Mouse (Mus musculus) intestine, postnatal 0 days (tissue): ENCODE data around the gene Zfp524. TPM values are rescaled to one million over a fixed set of nuclear protein-coding genes. Genes with fewer than 3 reads are reported as not detected.

ENCODE experiments used
- ATAC-seq: fragments of 200-750 bp; cut with Nextera tagmentation; 2 replicates; pipeline ENCODE4 v1.8.0; 2017; ENCODE audit warnings: mild to moderate bottlenecking, moderate TSS enrichment, moderate library complexity
- H3K27ac ChIP-seq: fragments of 300-500 bp; sonication (generic); 2 replicates; pipeline ENCODE4 v1.5.1; 2014; ENCODE audit warnings: mild to moderate bottlenecking, low read depth, low read length, moderate library complexity
- H3K27me3 ChIP-seq: fragments of 300-500 bp; sonication (generic); replicated peaks from 2 replicates; pipeline ENCODE4 v1.6.1; 2014; ENCODE audit warnings: low read length, mixed read lengths; ENCODE audit not compliant: control insufficient read depth, insufficient read depth
- H3K36me3 ChIP-seq: fragments of 300-500 bp; sonication (generic); 2 replicates; pipeline ENCODE4 v1.6.1; 2014; ENCODE audit warnings: mild to moderate bottlenecking, moderate library complexity; ENCODE audit not compliant: control insufficient read depth, insufficient read depth
- H3K4me1 ChIP-seq: fragments of 300-500 bp; sonication (generic); replicated peaks from 2 replicates; pipeline ENCODE4 v1.6.1; 2014; ENCODE audit warnings: antibody characterized with exemption, low read length, mixed read lengths; ENCODE audit not compliant: control insufficient read depth, insufficient read depth
- H3K4me2 ChIP-seq: fragments of 300-500 bp; sonication (generic); replicated peaks from 2 replicates; pipeline ENCODE4 v1.6.1; 2014; ENCODE audit warnings: low read depth, mild to moderate bottlenecking, moderate library complexity
- H3K4me3 ChIP-seq: fragments of 300-500 bp; sonication (generic); 2 replicates; pipeline ENCODE4 v1.5.1; 2014; ENCODE audit warnings: low read depth, low read length
- H3K9ac ChIP-seq: fragments of 300-500 bp; sonication (generic); 2 replicates; pipeline ENCODE4 v1.6.1; 2014; ENCODE audit warnings: mild to moderate bottlenecking, low read depth, low read length
- H3K9me3 ChIP-seq: fragments of 300-500 bp; sonication (generic); 2 replicates; pipeline ENCODE4 v1.6.1; 2016; ENCODE audit warnings: mixed run types; ENCODE audit not compliant: control insufficient read depth
- CTCF ChIP-seq: sonication (generic); IDR thresholded peaks from 2 replicates; pipeline ENCODE4 v1.5.1; 2016; ENCODE audit warnings: low read depth, mild to moderate bottlenecking, control low read depth, antibody characterized with exemption, moderate library complexity
- WGBS: fragments of 180-500 bp; shearing (Covaris S2); extraction: QIAGEN DNeasy Blood & Tissue Kit; methylation state at CpG from one replicate; pipeline ENCODE4 v1.1.7; 2014; 5-methylcytosine and 5-hydroxymethylcytosine counted together
- polyA plus RNA-seq: library from polyadenylated mRNA; unstranded; fragments of >200 nt; fragmentation: Nextera tagmentation; extraction: Ambion mirVana; gene quantifications from 2 replicates; pipeline ENCODE4 v1.2.1, GENCODE M21; 2015

The Zfp524 gene
- polyA plus RNA-seq, 1 experiment from 2014 or later, result 21.9 TPM

DNA sequence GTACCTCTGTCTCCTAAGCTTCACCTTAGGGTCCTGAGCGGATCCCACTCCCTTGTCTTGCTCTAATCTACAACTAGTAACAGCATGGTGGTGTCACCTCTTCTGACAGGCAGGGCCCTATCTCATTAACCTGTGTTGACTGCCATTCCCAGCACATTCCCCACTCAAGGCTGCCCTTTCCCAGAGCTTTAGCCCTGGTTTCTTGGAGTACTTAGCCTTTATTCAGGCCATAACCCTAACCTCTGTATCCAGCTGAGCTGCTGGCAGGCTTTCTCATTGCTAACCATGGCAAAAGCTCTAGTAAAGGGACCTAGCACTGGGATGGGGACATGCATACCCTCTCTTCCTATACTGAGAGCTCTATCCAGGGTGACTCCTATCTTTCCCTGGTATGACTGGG is 44.4 kb downstream of the Zfp524 start:
- no peak for ATAC-seq
- no peak for TF ChIP-seq CTCF
- Histone ChIP-seq H3K27ac (no peak overlapping the region), H3K36me3 (no peaks in the 10 kb centered on the region), H3K27me3 (peaks cover 43% of the 10 kb centered on the region), H3K9me3 (no peaks in the 10 kb centered on the region), H3K4me2 (no peak overlapping the region), H3K4me1 (no peaks in the 10 kb centered on the region), H3K9ac (no peak overlapping the region), H3K4me3 (no peak overlapping the region)
- 97% methylated on average over 1 of the region's 1 CpGs for WGBS

DNA sequence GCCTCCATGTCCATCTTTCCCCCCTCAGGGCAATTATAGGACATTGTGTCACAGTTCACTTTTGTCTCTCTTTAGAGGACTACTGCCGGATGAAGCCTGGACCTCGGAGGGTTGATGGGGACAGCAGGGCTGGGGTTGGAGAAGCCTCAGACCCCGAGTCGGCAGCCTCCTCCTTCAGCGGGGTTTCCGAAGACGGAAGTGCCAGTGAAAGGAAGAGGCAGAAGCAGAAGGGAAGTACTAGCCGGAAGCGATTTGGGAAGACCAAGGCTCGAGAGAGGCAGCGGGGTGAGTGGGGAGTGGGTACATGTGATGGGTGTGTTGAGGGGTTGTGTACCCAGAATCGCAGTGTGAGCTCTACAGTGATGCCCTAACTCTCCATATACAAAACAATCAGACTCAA is 45.2 kb downstream of the Zfp524 start:
- Histone ChIP-seq H3K9ac (no peak overlapping the region), H3K27me3 (peaks cover 35% of the 10 kb centered on the region), H3K4me3 (no peak overlapping the region), H3K4me2 (no peak overlapping the region), H3K4me1 (no peaks in the 10 kb centered on the region), H3K9me3 (no peaks in the 10 kb centered on the region), H3K36me3 (no peaks in the 10 kb centered on the region), H3K27ac (no peak overlapping the region)
- no peak for TF ChIP-seq CTCF
- WGBS, result 95% methylated on average over 12 of the region's 12 CpGs
- ATAC-seq, result no peak

GRCm38 (mm10) chr7:5060239-5060731 is 46.1 kb downstream of the Zfp524 start:
- WGBS, result 2% methylated on average over 27 of the region's 27 CpGs
- peak overlapping the region; percentile 71 for H3K4me3 ChIP-seq
- H3K9me3 ChIP-seq, result no peaks in the 10 kb centered on the region
- H3K9ac ChIP-seq, result peak overlapping the region; percentile 92
- H3K36me3 ChIP-seq, result no peaks in the 10 kb centered on the region
- H3K27ac ChIP-seq, result peak overlapping the region; percentile 99
- peak overlapping the region; percentile 99 for H3K4me2 ChIP-seq
- peak; percentile 86 for TF ChIP-seq CTCF
- H3K27me3 ChIP-seq, result peaks cover 27% of the 10 kb centered on the region
- ATAC-seq, result no peak
- no peaks in the 10 kb centered on the region for H3K4me1 ChIP-seq

DNA sequence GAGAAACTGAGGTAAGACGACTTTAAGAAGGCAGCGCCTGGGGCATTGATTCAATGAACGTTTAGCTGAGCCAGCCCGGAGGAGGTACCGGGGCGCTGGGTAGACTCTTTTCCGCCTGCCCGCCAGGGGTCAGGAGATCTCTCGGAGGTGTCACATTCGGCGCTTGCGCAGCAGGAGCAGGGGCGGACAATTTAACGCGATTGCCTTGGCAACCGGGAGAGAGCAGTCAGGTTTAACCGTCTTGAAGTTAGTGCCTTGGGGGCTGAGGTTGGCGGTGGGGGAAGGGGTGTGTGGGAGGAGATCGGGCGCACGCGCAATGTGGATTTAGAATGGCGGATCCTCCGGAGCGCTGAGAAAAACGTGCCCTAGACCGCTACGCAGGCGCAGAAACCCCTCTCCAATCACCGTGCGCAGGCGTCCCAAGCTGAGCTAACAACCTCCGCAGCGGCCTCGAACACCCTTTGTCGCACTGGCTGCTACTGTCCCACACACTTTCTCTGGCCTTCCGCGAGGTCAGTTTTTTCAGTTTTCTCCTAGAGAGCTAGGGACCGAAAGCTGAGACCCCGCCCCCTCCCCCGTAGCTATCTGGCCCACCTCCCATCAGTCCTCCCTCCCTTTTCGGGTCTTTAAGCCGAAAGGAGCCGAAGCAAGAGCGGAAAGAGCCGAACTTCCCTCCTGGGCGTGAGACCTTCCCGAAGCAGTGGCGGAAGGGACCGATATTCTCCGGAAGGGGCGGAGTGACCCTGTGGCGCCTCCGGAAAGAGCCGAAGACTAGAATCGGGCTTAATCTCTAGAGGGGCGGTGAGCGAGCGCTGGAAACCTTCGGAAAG is 46.9 kb downstream of the Zfp524 start:
- H3K4me3 ChIP-seq, result peak overlapping the region; percentile 71
- peak overlapping the region; percentile 99 for H3K27ac ChIP-seq
- no peaks in the 10 kb centered on the region; the same call in 1 of the 2 replicates for H3K36me3 ChIP-seq
- H3K9me3 ChIP-seq, result no peaks in the 10 kb centered on the region
- peak; percentile 90 for ATAC-seq
- peak; percentile 85 for TF ChIP-seq CTCF
- WGBS, result 0% methylated on average over 60 of the region's 60 CpGs
- H3K9ac ChIP-seq, result peak overlapping the region; percentile 92
- H3K4me2 ChIP-seq, result peak overlapping the region; percentile 99
- H3K4me1 ChIP-seq, result peaks cover 6% of the 10 kb centered on the region; the same call in 1 of the 2 replicates
- peaks cover 18% of the 10 kb centered on the region for H3K27me3 ChIP-seq

- Histone ChIP-seq H3K4me1 (peaks cover 8% of the 10 kb centered on the region; the same call in 1 of the 2 replicates), H3K27ac (peak within 1 kb of the TSS; percentile 99), H3K4me3 (peak within 1 kb of the TSS; percentile 71), H3K36me3 (peaks cover 7% of the 10 kb centered on the region), H3K4me2 (peak within 1 kb of the TSS; percentile 99), H3K27me3 (peaks cover 11% of the 10 kb centered on the region), H3K9me3 (no peaks in the 10 kb centered on the region), H3K9ac (peak within 1 kb of the TSS; percentile 92)
- peak; percentile 85 for ATAC-seq
- TF ChIP-seq CTCF, result no peak
- under 1% methylated on average over 49 of the region's 65 CpGs for WGBS
These were observed 47.7 kb downstream of the Zfp524 start, which contains the start of gene U2af2 for GRCm38 (mm10) chr7:5061774-5062359. Gene U2af2 (plus strand): TSS chr7:5062143.

DNA sequence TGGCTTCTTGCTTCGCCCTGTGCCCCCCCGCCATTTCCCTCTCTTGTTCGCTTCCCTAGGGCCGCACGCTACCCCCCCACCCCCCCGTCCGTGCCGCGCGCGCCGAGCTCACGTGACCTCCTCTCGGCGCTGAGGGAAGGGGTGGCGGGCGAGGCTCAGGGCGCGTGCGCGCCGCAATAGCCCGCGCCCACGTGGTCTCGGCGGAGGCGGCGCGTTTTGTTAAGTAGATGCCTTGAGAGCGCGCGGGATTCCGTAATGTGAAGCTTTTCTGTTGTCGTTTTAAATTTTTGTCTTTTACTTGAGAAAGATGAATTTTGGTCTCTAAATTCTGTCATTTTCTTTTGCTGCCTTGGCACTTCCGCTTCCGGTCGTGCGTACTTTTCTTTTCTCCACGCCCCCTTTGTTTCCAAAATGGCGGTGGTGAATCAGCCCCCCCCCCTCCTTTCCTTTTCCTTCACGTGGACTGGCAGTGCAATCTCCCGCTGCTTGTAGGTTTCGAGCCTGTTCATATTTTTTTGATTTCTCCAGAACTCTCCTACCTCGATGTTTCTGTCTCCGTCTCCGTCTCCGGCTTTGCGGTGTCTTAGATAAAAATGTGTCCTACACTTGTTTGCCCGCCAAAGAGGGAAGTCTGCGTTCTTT is 48.3 kb downstream of the Zfp524 start:
- no peaks in the 10 kb centered on the region for H3K9me3 ChIP-seq
- H3K4me3 ChIP-seq, result peak overlapping the region; percentile 71
- peaks cover 8% of the 10 kb centered on the region; the same call in 1 of the 2 replicates for H3K4me1 ChIP-seq
- H3K27me3 ChIP-seq, result peaks cover 5% of the 10 kb centered on the region
- H3K4me2 ChIP-seq, result peak overlapping the region; percentile 99
- peak; percentile 65 for ATAC-seq
- WGBS, result under 1% methylated on average over 50 of the region's 51 CpGs
- peaks cover 13% of the 10 kb centered on the region for H3K36me3 ChIP-seq
- no peak for TF ChIP-seq CTCF
- H3K9ac ChIP-seq, result peak overlapping the region; percentile 92
- peak overlapping the region; percentile 99 for H3K27ac ChIP-seq
